Mouse (Mus musculus) liver, postnatal 0 days (tissue): ENCODE data around the gene Ganab. TPM values are rescaled to one million over a fixed set of nuclear protein-coding genes. Genes with fewer than 3 reads are reported as not detected.

Source experiments
- ATAC-seq: fragments of 200-750 bp; cut with Nextera tagmentation; 2 replicates; pipeline ENCODE4 v1.8.0; 2017; ENCODE audit warnings: mild to moderate bottlenecking, moderate library complexity
- DNase-seq: peaks from one replicate; pipeline ENCODE4 v3.0.0-alpha.2; 2016
- H3K27ac ChIP-seq: fragments of 300-500 bp; sonication (generic); 2 replicates; pipeline ENCODE4 v1.5.1; 2014; ENCODE audit warnings: antibody characterized with exemption, moderate library complexity, mild to moderate bottlenecking, low read depth
- H3K27me3 ChIP-seq: fragments of 300-500 bp; sonication (generic); 2 replicates; pipeline ENCODE4 v1.6.1; 2014; ENCODE audit warnings: low read length, control low read depth, mixed read lengths; ENCODE audit not compliant: insufficient read depth
- H3K36me3 ChIP-seq: fragments of 300-500 bp; sonication (generic); replicated peaks from 2 replicates; pipeline ENCODE4 v1.6.1; 2014; ENCODE audit warnings: mild to moderate bottlenecking, control low read depth, low read length, moderate library complexity, mixed read lengths; ENCODE audit not compliant: insufficient read depth
- H3K4me1 ChIP-seq: fragments of 300-500 bp; sonication (generic); 2 replicates; pipeline ENCODE4 v1.6.1; 2014; ENCODE audit warnings: antibody characterized with exemption, mild to moderate bottlenecking, control low read depth; ENCODE audit not compliant: insufficient read depth
- H3K4me2 ChIP-seq: fragments of 300-500 bp; sonication (generic); 2 replicates; pipeline ENCODE4 v1.6.1; 2014; ENCODE audit warnings: low read depth, mild to moderate bottlenecking, low read length, moderate library complexity, mixed read lengths
- H3K4me3 ChIP-seq: fragments of 300-500 bp; sonication (generic); 2 replicates; pipeline ENCODE4 v1.5.1; 2014; ENCODE audit warnings: low read depth, low read length
- H3K9ac ChIP-seq: fragments of 300-500 bp; sonication (generic); replicated peaks from 2 replicates; pipeline ENCODE4 v1.6.1; 2014; ENCODE audit warnings: mild to moderate bottlenecking, moderate library complexity
- H3K9me3 ChIP-seq: fragments of 300-500 bp; sonication (generic); 2 replicates; pipeline ENCODE4 v1.6.1; 2016; ENCODE audit warnings: mild to moderate bottlenecking, control low read depth, low read length, mixed read lengths
- CTCF ChIP-seq: sonication (generic); IDR thresholded peaks from 2 replicates; pipeline ENCODE4 v1.5.1; 2016; ENCODE audit warnings: antibody characterized with exemption, low read depth
- EP300 ChIP-seq: IDR thresholded peaks from 2 replicates; pipeline ENCODE4 v1.6.1; 2016; ENCODE audit warnings: antibody characterized with exemption, low read depth, mild to moderate bottlenecking
- WGBS: fragments of 180-500 bp; shearing (Covaris S2); extraction: QIAGEN DNeasy Blood & Tissue Kit; methylation state at CpG from one replicate; pipeline ENCODE4 v1.1.7; 2014; ENCODE audit not compliant: insufficient replicate concordance; 5-methylcytosine and 5-hydroxymethylcytosine counted together
- microRNA-seq: library from miRNA; unstranded; fragments of <30 nt; microRNA quantifications from one replicate; pipeline ENCODE4, GENCODE M21; 2016
- polyA plus RNA-seq: library from polyadenylated mRNA; unstranded; fragments of >200 nt; fragmentation: Nextera tagmentation; extraction: Ambion mirVana; gene quantifications from 2 replicates; pipeline ENCODE4 v1.2.1, GENCODE M21; 2015

Ganab gene
- polyA plus RNA-seq, 1 experiment from 2014 or later: 32.4 TPM

DNA sequence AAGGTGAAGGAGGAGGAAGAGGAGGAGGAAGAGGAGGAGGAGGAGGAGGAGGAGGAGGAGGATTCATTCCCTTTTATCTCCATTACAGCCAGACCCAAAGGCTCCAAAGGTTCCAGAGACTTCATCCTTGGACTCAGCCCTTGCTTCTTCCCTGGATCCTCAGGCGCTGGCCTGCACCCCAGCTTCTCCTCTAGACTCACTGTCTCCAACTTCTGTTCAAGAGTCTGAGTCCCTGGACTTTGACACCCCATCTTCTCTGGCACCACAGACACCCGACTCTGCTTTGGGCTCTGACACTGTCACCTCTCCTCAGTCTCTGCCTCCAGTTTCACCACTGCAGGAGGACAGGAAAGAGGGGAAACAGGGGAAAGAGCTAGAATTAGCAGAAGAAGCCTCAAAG lies 64.4 kb downstream of the Ganab start:
- 67% methylated on average over 2 of the region's 2 CpGs for WGBS
- Histone ChIP-seq H3K4me1 (peaks cover 6% of the 10 kb centered on the region), H3K9me3 (no peaks in the 10 kb centered on the region), H3K27ac (no peak overlapping the region), H3K36me3 (peaks cover 60% of the 10 kb centered on the region), H3K9ac (no peak overlapping the region), H3K27me3 (no peaks in the 10 kb centered on the region), H3K4me3 (no peak overlapping the region), H3K4me2 (no peak overlapping the region)
- no peak for ATAC-seq
- DNase-seq: no peak
- TF ChIP-seq EP300 (no peak), CTCF (no peak)

DNA sequence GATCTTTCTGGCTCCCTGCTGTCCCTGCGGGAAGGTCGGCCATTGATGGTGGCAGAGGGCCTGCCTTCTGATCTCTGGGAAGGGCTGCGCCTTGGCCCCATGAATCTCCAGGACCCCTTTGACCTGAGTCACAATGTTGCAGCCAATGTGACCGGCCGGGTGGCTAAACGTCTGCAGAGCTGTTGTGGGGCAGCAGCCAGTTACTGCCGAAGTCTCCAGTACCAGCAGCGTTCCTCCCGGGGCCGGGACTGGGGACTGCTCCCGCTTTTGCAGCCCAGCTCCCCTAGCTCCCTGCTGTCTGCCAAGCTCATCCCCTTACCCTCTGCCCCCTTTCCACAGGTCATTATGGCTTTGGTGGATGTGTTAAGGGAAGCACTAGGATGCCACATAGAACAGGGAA lies 67.2 kb downstream of the Ganab start:
- WGBS: 89% methylated on average over 11 of the region's 11 CpGs
- no peak for TF ChIP-seq EP300
- no peak for TF ChIP-seq CTCF
- Histone ChIP-seq H3K27ac (peak overlapping the region; percentile 96; the same call in 1 of the 2 replicates), H3K36me3 (peaks cover 55% of the 10 kb centered on the region), H3K4me3 (no peak overlapping the region), H3K9ac (peak overlapping the region; percentile 32), H3K9me3 (no peaks in the 10 kb centered on the region), H3K4me2 (no peak overlapping the region), H3K4me1 (peaks cover 18% of the 10 kb centered on the region), H3K27me3 (no peaks in the 10 kb centered on the region)
- DNase-seq: no peak
- no peak for ATAC-seq

DNA sequence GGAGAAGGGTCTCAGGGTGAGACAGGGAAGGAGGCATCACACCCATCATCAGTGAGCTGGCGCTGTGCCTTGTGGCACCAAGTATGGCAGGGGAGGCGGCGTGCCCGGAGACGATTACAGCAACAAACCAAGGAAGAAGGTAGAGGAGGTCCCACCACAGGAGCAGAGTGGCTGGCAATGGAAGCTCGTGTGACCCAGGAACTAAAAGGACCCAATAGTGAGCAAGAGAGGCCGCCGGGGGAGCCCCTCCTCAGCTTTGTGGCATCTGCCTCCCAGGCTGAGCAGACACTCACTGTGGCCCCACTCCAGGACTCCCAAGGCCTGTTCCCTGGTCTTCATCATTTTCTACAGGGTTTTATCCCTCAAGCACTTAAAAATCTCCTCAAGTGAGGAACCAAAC lies 67.9 kb downstream of the Ganab start:
- H3K27ac ChIP-seq: peak overlapping the region; percentile 96
- no peak for DNase-seq

DNA sequence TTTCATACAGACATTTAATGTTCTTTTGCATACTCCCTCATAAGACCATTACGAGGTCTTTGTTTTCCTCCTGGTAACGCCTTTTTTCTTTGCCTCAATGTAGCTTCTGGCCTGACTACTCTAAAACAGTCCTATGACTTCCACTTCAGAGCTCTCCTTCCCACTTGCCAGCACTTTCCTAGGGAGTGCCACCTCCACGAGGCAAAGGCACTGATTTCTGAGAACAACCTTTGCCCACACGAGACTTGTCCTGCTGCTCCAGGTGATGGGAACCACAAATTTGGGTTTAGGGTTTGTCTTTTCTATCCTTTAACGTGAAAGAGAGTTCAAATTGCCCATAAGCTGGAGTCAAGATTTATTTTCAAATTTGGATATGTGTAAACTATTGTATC lies 68.3 kb downstream of the Ganab start:
- no peaks in the 10 kb centered on the region for H3K27me3 ChIP-seq
- peak overlapping the region; percentile 74 for H3K4me2 ChIP-seq
- H3K4me3 ChIP-seq: peak overlapping the region; percentile 62
- TF ChIP-seq CTCF (no peak), EP300 (no peak)
- DNase-seq (no peak), ATAC-seq (no peak)
- 31% methylated on average over 5 of the region's 5 CpGs for WGBS
- H3K27ac ChIP-seq: peak overlapping the region; percentile 96
- H3K36me3 ChIP-seq: peaks cover 65% of the 10 kb centered on the region
- H3K9ac ChIP-seq: peak overlapping the region; percentile 74
- no peaks in the 10 kb centered on the region for H3K9me3 ChIP-seq
- H3K4me1 ChIP-seq: peaks cover 18% of the 10 kb centered on the region

More for the DNA sequence above, 67.9 kb downstream of the Ganab start:
- peak overlapping the region; percentile 74 for H3K4me2 ChIP-seq
- H3K9ac ChIP-seq: peak overlapping the region; percentile 74
- peaks cover 18% of the 10 kb centered on the region for H3K4me1 ChIP-seq
- H3K36me3 ChIP-seq: peaks cover 62% of the 10 kb centered on the region
- H3K9me3 ChIP-seq: no peaks in the 10 kb centered on the region
- ATAC-seq: no peak
- H3K4me3 ChIP-seq: peak overlapping the region; percentile 62
- no peaks in the 10 kb centered on the region for H3K27me3 ChIP-seq
- 61% methylated on average over 8 of the region's 8 CpGs for WGBS
- TF ChIP-seq CTCF (no peak), EP300 (no peak)

Small RNAs within 50 kb of the gene (microRNA-seq; reads per million reads assigned to microRNA genes)
- gene Mir5136: not detected

Other genes starting within 250 kb of the Ganab start
- not detected in 2 replicates for gene Chrm1, start 234.3 kb upstream of the Ganab start, polyA plus RNA-seq
- gene Slc3a2, start 174.7 kb upstream of the Ganab start, polyA plus RNA-seq: 64.4 and 68.0 TPM in 2 replicates
- 36.0 and 36.8 TPM in 2 replicates for gene Wdr74, start 162.2 kb upstream of the Ganab start, polyA plus RNA-seq
- gene 1700092M07Rik, start 157.4 kb upstream of the Ganab start, polyA plus RNA-seq: 0.31 and 0.43 TPM in 2 replicates
- 36.3 and 37.5 TPM in 2 replicates for gene Stx5a, start 156.7 kb upstream of the Ganab start, polyA plus RNA-seq
- 47.9 and 49.9 TPM in 2 replicates for gene Nxf1, start 141.0 kb upstream of the Ganab start, polyA plus RNA-seq
- 56.0 and 59.1 TPM in 2 replicates for gene Tmem223, start 127.1 kb upstream of the Ganab start, polyA plus RNA-seq
- 76.3 and 80.3 TPM in 2 replicates for gene Tmem179b, start 123.6 kb upstream of the Ganab start, polyA plus RNA-seq
- gene Taf6l, start 111.7 kb upstream of the Ganab start, polyA plus RNA-seq: 6.6 and 7.9 TPM in 2 replicates
- gene Polr2g, start 99.5 kb upstream of the Ganab start, polyA plus RNA-seq: 61.7 and 63.3 TPM in 2 replicates
- gene Zbtb3, start 95.5 kb upstream of the Ganab start, polyA plus RNA-seq: 0.82 and 0.91 TPM in 2 replicates
- gene Ttc9c, start 78.7 kb upstream of the Ganab start, polyA plus RNA-seq: 9.8 and 12.5 TPM in 2 replicates
- 2.1 and 2.3 TPM in 2 replicates for gene Hnrnpul2, start 78.1 kb upstream of the Ganab start, polyA plus RNA-seq
- gene AC129217.1, start 68.3 kb upstream of the Ganab start, polyA plus RNA-seq: not detected in 2 replicates
- gene Bscl2, start 60.6 kb upstream of the Ganab start, polyA plus RNA-seq: 30.5 and 32.7 TPM in 2 replicates
- 0.08 and 0.23 TPM in 2 replicates for gene Gng3, start 58.9 kb upstream of the Ganab start, polyA plus RNA-seq
- gene Lrrn4cl, start 47.3 kb upstream of the Ganab start, polyA plus RNA-seq: 0.24 and 0.26 TPM in 2 replicates
- gene Ubxn1, start 26.6 kb upstream of the Ganab start, polyA plus RNA-seq: 147 TPM in 2 replicates
- 48.6 and 52.6 TPM in 2 replicates for gene Uqcc3, start 17.1 kb upstream of the Ganab start, polyA plus RNA-seq
- 27.5 and 31.3 TPM in 2 replicates for gene Lbhd1, start 14.3 kb upstream of the Ganab start, polyA plus RNA-seq
- gene Gm49403, start 14.1 kb upstream of the Ganab start, polyA plus RNA-seq: not detected in 2 replicates
- 30.5 and 32.5 TPM in 2 replicates for gene 1810009A15Rik, start 9.2 kb upstream of the Ganab start, polyA plus RNA-seq
- gene Gm49416, start 9.1 kb upstream of the Ganab start, polyA plus RNA-seq: not detected in 2 replicates
- gene Ints5, start 5.1 kb upstream of the Ganab start, polyA plus RNA-seq: 11.4 and 12.1 TPM in 2 replicates
- gene B3gat3, start 22.3 kb downstream of the Ganab start, polyA plus RNA-seq: 20.2 and 22.3 TPM in 2 replicates
- gene Rom1, start 31.3 kb downstream of the Ganab start, polyA plus RNA-seq: 2.0 and 2.5 TPM in 2 replicates
- gene Eml3, start 31.5 kb downstream of the Ganab start, polyA plus RNA-seq: 8.0 and 9.5 TPM in 2 replicates
- 43.0 and 45.7 TPM in 2 replicates for gene Mta2, start 43.8 kb downstream of the Ganab start, polyA plus RNA-seq
- 9.0 and 10.7 TPM in 2 replicates for gene Tut1, start 55.8 kb downstream of the Ganab start, polyA plus RNA-seq
- 129 and 134 TPM in 2 replicates for gene Eef1g, start 69.0 kb downstream of the Ganab start, polyA plus RNA-seq
- 3.5 and 4.0 TPM in 2 replicates for gene Ahnak, start 91.2 kb downstream of the Ganab start, polyA plus RNA-seq
- gene Scgb1a1, start 189.9 kb downstream of the Ganab start, polyA plus RNA-seq: 0.85 and 3.7 TPM in 2 replicates
- gene Asrgl1, start 237.6 kb downstream of the Ganab start, polyA plus RNA-seq: 7.0 and 8.3 TPM in 2 replicates